Mouse (Mus musculus) stomach, embryonic 15.5 days (tissue): ENCODE measurements around the gene C1ra. TPM values are rescaled to one million over a fixed set of nuclear protein-coding genes. Genes with fewer than 3 reads are reported as not detected.
"Not testable (repeated sequence)": the region's sequence is repeated elsewhere in the genome, so short reads cannot be mapped to it uniquely, and the experiment has no call there.

ENCODE experiments used
- ATAC-seq: fragments of 200-750 bp; cut with Nextera tagmentation; 2 replicates; pipeline ENCODE4 v1.8.0; 2017; ENCODE audit warnings: low read depth, moderate number of reproducible peaks, moderate TSS enrichment; ENCODE audit not compliant: insufficient read depth, low FRiP score
- H3K27ac ChIP-seq: fragments of 300-500 bp; sonication (generic); 2 replicates; pipeline ENCODE4 v1.5.1; 2015; ENCODE audit warnings: mild to moderate bottlenecking, inconsistent platforms
- H3K27me3 ChIP-seq: fragments of 300-500 bp; sonication (generic); replicated peaks from 2 replicates; pipeline ENCODE4 v1.6.1; 2015; ENCODE audit warnings: inconsistent platforms
- H3K36me3 ChIP-seq: fragments of 300-500 bp; sonication (generic); 2 replicates; pipeline ENCODE4 v1.6.1; 2015; ENCODE audit warnings: inconsistent platforms
- H3K4me1 ChIP-seq: fragments of 300-500 bp; sonication (generic); 2 replicates; pipeline ENCODE4 v1.6.1; 2015; ENCODE audit warnings: inconsistent platforms
- H3K4me2 ChIP-seq: fragments of 300-500 bp; sonication (generic); 2 replicates; pipeline ENCODE4 v1.6.1; 2015; ENCODE audit warnings: mild to moderate bottlenecking, inconsistent platforms
- H3K4me3 ChIP-seq: fragments of 300-500 bp; sonication (generic); replicated peaks from 2 replicates; pipeline ENCODE4 v1.5.1; 2015; ENCODE audit warnings: inconsistent platforms
- H3K9ac ChIP-seq: fragments of 300-500 bp; sonication (generic); 2 replicates; pipeline ENCODE4 v1.6.1; 2015; ENCODE audit warnings: inconsistent platforms
- H3K9me3 ChIP-seq: fragments of 300-500 bp; sonication (generic); 2 replicates; pipeline ENCODE4 v1.6.1; 2016; ENCODE audit warnings: inconsistent platforms
- WGBS: fragments of 180-500 bp; shearing (Covaris S2); methylation state at CpG from one replicate; pipeline ENCODE4 v1.1.7; 2015; 5-methylcytosine and 5-hydroxymethylcytosine counted together
- polyA plus RNA-seq: library from polyadenylated mRNA; unstranded; fragments of >200 nt; fragmentation: Nextera tagmentation; extraction: Ambion mirVana; gene quantifications from 2 replicates; pipeline ENCODE4 v1.2.1, GENCODE M21; 2015

The C1ra gene
- polyA plus RNA-seq, 1 experiment from 2014 or later = 6.6 TPM

GRCm38 (mm10) chr6:124476796-124477195 lies 35.4 kb upstream of the C1ra start:
- 78% methylated on average over 11 of the region's 11 CpGs for WGBS
- Histone ChIP-seq H3K4me3 (no peak overlapping the region), H3K27me3 (no peaks in the 10 kb centered on the region), H3K9ac (no peak overlapping the region), H3K36me3 (no peaks in the 10 kb centered on the region), H3K4me1 (no peaks in the 10 kb centered on the region), H3K4me2 (no peak overlapping the region), H3K9me3 (no peaks in the 10 kb centered on the region), H3K27ac (no peak overlapping the region)
- no peak for ATAC-seq

DNA sequence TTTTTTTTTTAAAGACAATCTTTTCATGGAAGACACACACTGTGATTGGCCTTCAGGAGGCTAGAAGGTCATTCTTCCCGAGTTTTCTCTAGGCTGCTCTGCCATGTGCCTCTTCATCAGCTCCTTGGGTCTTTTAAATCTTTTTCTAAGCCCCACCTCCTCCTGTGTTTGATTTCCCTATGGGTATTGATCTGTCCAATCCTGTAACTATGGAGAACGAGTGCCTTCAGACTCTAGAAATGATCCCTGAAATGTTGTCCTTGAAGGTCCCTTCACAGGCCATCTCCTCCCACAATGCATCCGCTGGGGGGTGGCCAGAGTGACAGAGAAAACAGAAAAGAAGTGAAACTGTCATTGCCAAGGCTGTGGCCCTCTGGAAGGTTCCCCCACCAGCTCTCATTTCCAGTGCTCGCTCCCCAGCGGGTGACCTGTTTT lies 35.0 kb upstream of the C1ra start:
- no peak overlapping the region for H3K4me3 ChIP-seq
- ATAC-seq = no peak
- no peaks in the 10 kb centered on the region for H3K9me3 ChIP-seq
- no peaks in the 10 kb centered on the region for H3K27me3 ChIP-seq
- no peaks in the 10 kb centered on the region for H3K4me1 ChIP-seq
- H3K36me3 ChIP-seq = no peaks in the 10 kb centered on the region
- no peak overlapping the region for H3K4me2 ChIP-seq
- 60% methylated on average over 5 of the region's 5 CpGs for WGBS
- no peak overlapping the region for H3K27ac ChIP-seq
- no peak overlapping the region for H3K9ac ChIP-seq

DNA sequence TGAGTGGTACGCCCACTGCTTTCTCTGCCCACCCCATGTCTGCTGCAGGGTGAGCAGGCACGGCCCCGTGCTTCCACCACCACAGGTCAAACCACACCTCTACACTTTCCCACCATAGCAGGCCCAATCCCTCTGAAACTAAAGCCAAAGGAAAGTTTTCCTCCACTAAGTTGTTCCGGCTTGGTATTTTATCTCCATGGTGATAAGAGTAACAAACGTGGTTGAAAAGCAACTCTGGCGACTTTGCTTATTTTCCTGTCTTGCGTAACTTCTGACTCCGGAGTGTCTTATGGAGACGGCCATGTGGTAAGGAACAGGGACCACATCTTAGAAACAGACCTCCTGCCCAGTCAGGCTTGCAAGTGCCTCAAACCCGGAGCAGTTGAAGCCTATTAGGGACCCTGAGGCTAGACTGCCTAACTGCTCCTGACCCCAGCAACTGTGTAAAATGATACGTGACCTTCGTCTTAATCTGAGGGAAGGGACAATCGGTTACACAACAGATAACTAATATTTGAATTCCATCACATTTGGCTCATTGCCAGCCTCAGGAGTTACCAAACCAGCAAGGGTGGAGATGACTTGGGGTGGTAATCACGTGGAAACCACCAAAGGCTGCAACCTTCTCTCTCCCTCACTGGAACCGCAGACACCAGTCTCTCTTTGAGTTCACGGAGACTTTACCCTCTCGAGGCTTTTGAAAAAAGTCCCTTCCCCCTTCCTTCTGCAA lies 34.1 kb upstream of the C1ra start:
- no peaks in the 10 kb centered on the region for H3K4me1 ChIP-seq
- H3K9ac ChIP-seq = no peak overlapping the region
- whole genome bisulfite sequencing = 42% methylated on average over 17 of the region's 17 CpGs
- H3K27ac ChIP-seq = peak overlapping the region; percentile 42
- ATAC-seq = peak; percentile 56
- H3K9me3 ChIP-seq = no peaks in the 10 kb centered on the region
- H3K27me3 ChIP-seq = no peaks in the 10 kb centered on the region
- H3K4me3 ChIP-seq = no peak overlapping the region
- H3K4me2 ChIP-seq = no peak overlapping the region
- no peaks in the 10 kb centered on the region for H3K36me3 ChIP-seq

GRCm38 (mm10) chr6:124478874-124479572 lies 33.2 kb upstream of the C1ra start:
- Histone ChIP-seq H3K4me3 (no peak overlapping the region), H3K9me3 (no peaks in the 10 kb centered on the region), H3K4me1 (no peaks in the 10 kb centered on the region), H3K27me3 (no peaks in the 10 kb centered on the region), H3K27ac (peak overlapping the region; percentile 42; the same call in 1 of the 2 replicates), H3K36me3 (no peaks in the 10 kb centered on the region), H3K4me2 (no peak overlapping the region), H3K9ac (no peak overlapping the region)
- ATAC-seq = no peak
- 78% methylated on average over 3 of the region's 3 CpGs for WGBS

DNA sequence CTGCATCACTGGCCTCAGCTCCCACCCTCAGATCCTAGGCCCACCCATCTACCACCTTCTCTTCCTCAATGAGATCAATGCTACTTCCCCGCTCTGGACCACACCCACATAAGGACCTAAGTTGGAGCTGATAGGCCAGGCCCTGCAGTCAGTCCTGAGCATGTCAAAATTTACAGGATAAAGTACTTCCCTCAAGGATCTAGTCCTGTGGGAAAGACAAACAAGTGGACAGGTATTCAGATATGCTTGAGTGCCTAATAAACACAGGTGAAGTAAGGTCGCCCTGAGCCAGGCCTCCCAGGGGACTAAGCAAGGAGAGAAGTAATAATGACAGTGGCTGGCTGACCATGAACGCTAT lies 32.7 kb upstream of the C1ra start:
- no peaks in the 10 kb centered on the region for H3K4me1 ChIP-seq
- H3K27me3 ChIP-seq = no peaks in the 10 kb centered on the region
- H3K4me2 ChIP-seq = no peak overlapping the region
- no peak; the same call in 1 of the 2 replicates for ATAC-seq
- H3K4me3 ChIP-seq = no peak overlapping the region
- no peaks in the 10 kb centered on the region for H3K36me3 ChIP-seq
- H3K9ac ChIP-seq = no peak overlapping the region
- no peaks in the 10 kb centered on the region for H3K9me3 ChIP-seq
- H3K27ac ChIP-seq = no peak overlapping the region
- 84% methylated on average over 3 of the region's 3 CpGs for WGBS

DNA sequence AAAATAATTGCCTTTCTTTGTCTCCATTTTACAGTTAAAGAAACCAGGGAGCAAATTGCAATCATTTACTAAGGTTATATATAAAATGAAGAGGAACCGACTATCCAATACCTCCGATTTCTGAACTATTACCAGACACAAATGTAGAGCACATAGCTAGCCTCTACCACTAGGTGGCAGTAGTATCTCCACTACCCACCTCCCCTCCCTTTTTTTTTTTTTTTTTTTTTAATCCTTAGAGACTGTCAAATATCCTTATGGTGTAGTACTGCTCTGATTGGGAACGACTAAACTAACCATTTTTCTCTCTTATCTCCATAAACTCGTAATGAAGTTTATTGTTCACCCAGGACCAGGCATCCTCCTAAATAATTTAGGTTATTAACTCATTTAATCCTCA lies 31.9 kb upstream of the C1ra start:
- H3K9ac ChIP-seq = no peak overlapping the region
- no peaks in the 10 kb centered on the region for H3K4me1 ChIP-seq
- H3K27me3 ChIP-seq = no peaks in the 10 kb centered on the region
- H3K36me3 ChIP-seq = no peaks in the 10 kb centered on the region
- no peak for ATAC-seq
- H3K4me3 ChIP-seq = no peak overlapping the region
- no peak overlapping the region for H3K4me2 ChIP-seq
- no peak overlapping the region for H3K27ac ChIP-seq
- WGBS = 47% methylated on average over 4 of the region's 4 CpGs
- H3K9me3 ChIP-seq = no peaks in the 10 kb centered on the region

- WGBS = 32% methylated on average over 6 of the region's 6 CpGs
- Histone ChIP-seq H3K27ac (no peak overlapping the region), H3K4me1 (no peaks in the 10 kb centered on the region), H3K36me3 (no peaks in the 10 kb centered on the region), H3K4me3 (no peak overlapping the region), H3K9me3 (no peaks in the 10 kb centered on the region), H3K4me2 (no peak overlapping the region), H3K27me3 (no peaks in the 10 kb centered on the region), H3K9ac (no peak overlapping the region)
- no peak for ATAC-seq
Observed at GRCm38 (mm10) chr6:124481571-124481970, 30.6 kb upstream of the C1ra start.

- H3K36me3 ChIP-seq, ATAC-seq, H3K27me3 ChIP-seq, H3K4me1 ChIP-seq, H3K27ac ChIP-seq, H3K4me3 ChIP-seq, H3K4me2 ChIP-seq, H3K9me3 ChIP-seq, H3K9ac ChIP-seq: not testable (repeated sequence)
- WGBS = 81% methylated on average over 3 of the region's 3 CpGs
Observed at GRCm38 (mm10) chr6:124483831-124484230, 28.4 kb upstream of the C1ra start.

- Histone ChIP-seq H3K4me2 (no peak overlapping the region), H3K4me3 (no peak overlapping the region), H3K36me3 (no peaks in the 10 kb centered on the region), H3K27me3 (no peaks in the 10 kb centered on the region), H3K4me1 (no peaks in the 10 kb centered on the region), H3K9ac (no peak overlapping the region), H3K27ac (no peak overlapping the region), H3K9me3 (no peaks in the 10 kb centered on the region)
- 62% methylated on average over 7 of the region's 7 CpGs for WGBS
- ATAC-seq = no peak
Observed at GRCm38 (mm10) chr6:124484851-124485250, 27.4 kb upstream of the C1ra start.

- no peak overlapping the region for H3K27ac ChIP-seq
- 33% methylated on average over 21 of the region's 21 CpGs for WGBS
- no peaks in the 10 kb centered on the region for H3K27me3 ChIP-seq
- no peak for ATAC-seq
- no peaks in the 10 kb centered on the region for H3K36me3 ChIP-seq
- no peaks in the 10 kb centered on the region for H3K4me1 ChIP-seq
- H3K4me3 ChIP-seq = peak overlapping the region; percentile 19; the same call in 1 of the 2 replicates
- H3K9me3 ChIP-seq = no peaks in the 10 kb centered on the region
- no peak overlapping the region for H3K9ac ChIP-seq
- peak overlapping the region; percentile 37 for H3K4me2 ChIP-seq
Observed at GRCm38 (mm10) chr6:124485414-124486144, 26.6 kb upstream of the C1ra start.

GRCm38 (mm10) chr6:124487509-124487908 lies 24.7 kb upstream of the C1ra start:
- Histone ChIP-seq H3K27ac (no peak overlapping the region), H3K4me2 (no peak overlapping the region), H3K36me3 (no peaks in the 10 kb centered on the region), H3K4me3 (no peak overlapping the region), H3K9me3 (no peaks in the 10 kb centered on the region), H3K27me3 (no peaks in the 10 kb centered on the region), H3K4me1 (no peaks in the 10 kb centered on the region), H3K9ac (no peak overlapping the region)
- no peak for ATAC-seq
- 30% methylated on average over 2 of the region's 2 CpGs for WGBS

- Histone ChIP-seq H3K4me3 (no peak overlapping the region), H3K27ac (no peak overlapping the region), H3K36me3 (no peaks in the 10 kb centered on the region), H3K4me2 (no peak overlapping the region), H3K4me1 (no peaks in the 10 kb centered on the region), H3K9ac (no peak overlapping the region), H3K9me3 (no peaks in the 10 kb centered on the region), H3K27me3 (no peaks in the 10 kb centered on the region)
- no peak for ATAC-seq
- 73% methylated on average over 4 of the region's 4 CpGs for WGBS
Observed at GRCm38 (mm10) chr6:124488952-124489351, 23.3 kb upstream of the C1ra start.
